Mouse (Mus musculus) ZHBTc4 (cell line): Measurements from ENCODE around the gene Inip.

Experiments
- DNase-seq: peaks from one replicate; pipeline ENCODE4 v3.0.0-alpha.2; 2011; ENCODE audit warnings: low read depth, low spot score

Gene Inip

GRCm38 (mm10) chr4:59801489-59801888, at the start of gene Inip:
Gene Inip, minus strand, starts transcription at chr4:59801589.
- no peak for DNase-seq

GRCm38 (mm10) chr4:59850181-59850580, 48.8 kb upstream of the Inip start:
- peak; percentile 87 for DNase-seq

GRCm38 (mm10) chr4:59847447-59847846, 46.1 kb upstream of the Inip start:
- DNase-seq: no peak

DNA sequence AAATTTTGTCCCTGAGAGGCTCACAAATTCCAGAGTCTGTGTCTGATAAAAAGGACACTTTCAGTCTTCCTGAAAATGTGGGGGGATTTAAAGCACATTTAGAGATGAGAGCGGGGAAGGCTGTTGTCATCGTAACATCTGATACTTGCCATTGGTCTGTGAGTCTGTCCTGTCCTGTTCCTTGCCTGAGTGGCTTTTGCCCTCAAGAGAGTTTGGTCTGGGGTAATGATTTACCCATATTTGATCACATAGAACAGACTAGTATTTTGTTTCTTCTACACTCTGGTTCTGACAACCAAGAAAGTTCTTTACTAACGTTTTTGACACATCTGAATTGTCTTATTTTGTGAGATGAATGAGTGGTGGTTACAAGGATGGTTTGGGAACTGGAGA, 43.9 kb upstream of the Inip start:
- DNase-seq: no peak

DNA sequence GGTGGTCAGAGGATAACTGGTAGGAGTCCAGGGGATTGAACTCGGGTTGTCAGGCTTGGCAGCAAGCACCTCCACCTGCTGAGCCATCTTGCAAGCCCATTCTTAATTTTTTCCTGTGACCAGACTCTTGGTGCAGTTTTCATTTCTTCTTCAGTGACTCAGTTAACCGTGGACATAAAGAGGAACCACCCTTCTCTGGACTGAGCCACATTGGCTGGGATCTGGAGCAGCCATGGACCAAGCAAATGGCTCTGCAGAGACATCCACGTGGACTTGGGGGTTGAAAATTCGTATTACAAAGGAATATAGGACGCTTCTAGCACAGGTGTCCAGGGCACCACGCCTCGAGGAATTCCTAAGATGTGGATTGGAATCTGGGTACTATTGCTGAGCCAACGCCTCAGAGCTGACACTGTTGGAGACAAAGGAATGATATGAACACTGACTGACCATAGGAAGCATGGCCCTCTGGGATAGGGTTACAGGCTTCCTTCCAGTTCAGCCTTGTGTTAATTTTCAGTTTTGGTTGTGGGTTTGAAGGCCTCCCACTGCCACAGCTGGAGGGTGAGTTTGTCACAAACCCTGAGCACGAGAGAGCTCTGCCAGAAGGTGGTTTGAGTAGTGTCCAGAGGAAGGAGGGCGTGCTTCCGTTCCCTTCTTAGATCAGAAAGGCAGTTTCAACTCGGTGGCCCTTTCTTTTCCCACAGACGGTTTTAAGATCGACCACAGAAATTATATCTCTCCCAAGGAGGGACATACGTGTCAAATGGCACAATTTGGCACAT, 43.3 kb upstream of the Inip start:
- peak; percentile 29 for DNase-seq

DNA sequence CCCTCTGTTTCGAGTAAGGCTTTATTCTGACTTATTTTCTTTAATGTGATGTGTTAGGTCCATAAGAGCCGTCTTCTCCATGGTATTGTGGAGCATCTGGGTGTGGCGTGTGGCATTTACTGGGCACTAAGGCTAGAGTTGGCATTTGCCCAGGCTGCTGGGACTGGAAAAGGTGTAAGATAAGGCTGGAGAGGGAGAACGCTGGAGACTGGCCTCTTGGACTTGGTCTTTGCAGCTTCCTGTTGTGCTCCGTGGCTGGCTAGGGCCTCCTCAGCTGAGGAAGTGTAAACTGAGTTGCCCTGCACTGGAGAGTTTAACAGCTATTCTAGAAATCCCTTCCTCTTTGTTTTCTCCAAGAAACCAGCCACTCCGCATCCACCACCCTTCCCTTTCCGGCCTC, 36.3 kb upstream of the Inip start:
- no peak for DNase-seq

DNA sequence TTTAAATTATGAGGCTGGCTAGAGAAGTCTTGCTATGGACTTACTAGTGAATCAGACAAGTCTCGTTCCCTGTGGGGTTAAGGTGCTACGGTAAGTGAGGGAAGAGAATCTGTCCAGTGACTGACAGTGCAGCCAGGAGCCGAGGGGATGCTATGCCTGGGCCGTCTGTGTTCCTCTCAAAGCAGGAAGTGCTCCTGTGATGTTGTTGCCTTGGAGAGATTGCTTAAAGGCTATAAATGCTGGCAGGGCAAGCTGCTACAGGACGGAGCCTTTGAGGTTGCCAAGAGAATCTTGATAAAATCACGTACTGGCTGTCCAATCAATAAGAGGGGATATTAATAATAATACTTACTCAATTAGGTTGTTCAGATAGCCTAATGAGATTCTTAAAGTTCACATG, 31.4 kb upstream of the Inip start:
- no peak for DNase-seq

GRCm38 (mm10) chr4:59831038-59831437, 29.6 kb upstream of the Inip start:
- DNase-seq: no peak

DNA sequence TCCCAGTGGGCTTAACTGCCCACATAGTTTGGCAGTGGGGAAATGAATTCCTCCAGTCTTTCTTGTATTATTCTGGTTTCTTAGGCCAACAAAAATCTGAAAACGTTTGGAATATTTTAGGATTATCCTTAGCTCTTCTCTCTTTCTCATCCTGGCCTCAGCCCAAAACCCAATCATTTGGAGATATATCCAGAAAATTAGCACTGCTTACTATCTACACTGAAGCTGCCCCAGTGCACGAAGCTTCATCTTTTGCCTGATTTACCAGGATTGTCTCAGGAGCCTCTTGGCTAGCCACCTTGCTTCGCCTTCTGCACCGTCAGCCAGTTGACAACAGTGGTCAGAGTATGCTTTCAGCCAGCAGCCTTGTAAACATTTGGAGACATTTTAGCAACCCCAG, 27.7 kb upstream of the Inip start:
- DNase-seq: no peak

GRCm38 (mm10) chr4:59826381-59826780, 25.0 kb upstream of the Inip start:
- no peak for DNase-seq

DNA sequence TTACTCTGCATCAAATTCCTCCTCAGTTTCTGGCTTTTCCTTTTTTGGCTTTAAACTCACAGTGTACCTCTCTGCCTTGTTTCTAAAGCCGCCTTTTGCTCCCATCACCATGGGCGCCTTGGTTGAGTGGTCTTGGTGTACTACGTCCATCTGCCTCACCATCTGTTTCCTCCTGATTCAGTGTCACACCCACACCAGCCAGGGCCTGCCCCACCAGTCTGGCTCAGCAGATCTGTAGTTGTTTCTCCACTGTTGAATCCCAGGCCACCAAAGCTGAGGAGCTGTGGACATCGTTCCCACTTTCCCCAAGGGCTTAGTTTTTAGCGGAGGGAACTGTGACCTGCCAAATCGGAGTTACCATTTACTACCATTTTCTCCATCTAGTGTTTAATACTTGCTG, 24.2 kb upstream of the Inip start:
- no peak for DNase-seq

DNA sequence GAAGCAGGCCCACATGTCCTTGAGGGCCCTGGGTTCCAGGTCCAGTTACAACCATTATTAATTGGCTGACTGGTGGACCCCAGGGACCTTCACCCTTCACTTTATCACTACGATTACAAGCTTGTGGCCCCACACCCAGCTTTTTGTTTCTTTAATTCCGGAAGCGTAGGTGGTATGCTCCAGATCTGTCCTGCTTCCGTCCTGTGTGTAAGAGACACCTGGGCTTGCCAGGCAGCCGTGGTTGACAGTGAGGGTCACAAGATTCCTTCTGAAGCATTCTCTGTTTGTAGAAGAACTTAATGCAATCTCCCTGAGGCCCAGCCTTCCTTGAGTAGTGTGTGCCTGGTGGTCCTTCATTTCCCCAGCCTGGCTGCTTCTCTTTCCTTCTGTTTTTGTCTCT, 23.5 kb upstream of the Inip start:
- no peak for DNase-seq

- DNase-seq: peak; percentile 21
Measured at GRCm38 (mm10) chr4:59823470-59823869, 22.1 kb upstream of the Inip start.

DNA sequence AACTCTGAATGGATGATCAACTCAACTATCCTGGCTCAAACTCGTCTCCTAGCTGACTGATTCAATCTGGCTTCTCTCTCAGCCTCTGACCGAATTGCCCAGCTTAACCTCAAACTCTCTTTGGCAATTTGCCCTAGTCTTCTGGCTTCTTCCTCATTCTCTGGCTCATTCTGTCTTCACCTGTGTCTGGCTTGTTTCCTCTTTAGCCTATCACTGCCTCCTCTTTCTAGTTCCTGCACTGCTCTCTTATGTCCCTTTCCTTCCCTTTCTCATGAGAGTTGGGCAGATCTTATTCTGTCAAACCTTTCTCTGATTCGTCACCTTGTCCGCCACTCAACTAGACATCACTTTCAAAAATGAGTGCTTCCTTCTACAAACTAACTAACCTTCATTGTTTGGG, 20.7 kb upstream of the Inip start:
- no peak for DNase-seq

DNA sequence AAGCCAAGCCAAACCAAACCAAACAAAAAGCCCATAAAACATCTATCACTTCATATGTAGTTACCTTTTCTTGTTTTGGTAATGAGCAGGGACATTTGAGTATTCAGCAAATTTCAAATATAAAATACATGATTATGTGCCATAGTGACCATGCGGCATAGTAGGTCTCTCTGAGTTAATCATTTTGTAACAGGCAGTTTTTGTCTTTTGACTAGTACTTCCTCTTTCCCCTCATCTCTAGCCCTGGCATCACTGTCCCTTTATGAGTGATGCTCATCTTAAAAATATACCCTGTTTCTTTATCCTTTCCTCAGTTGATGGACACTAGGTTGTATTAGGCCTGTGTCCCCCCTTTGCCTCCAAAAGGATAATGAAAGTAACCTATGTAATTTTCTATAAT, 20.1 kb upstream of the Inip start:
- no peak for DNase-seq

GRCm38 (mm10) chr4:59819477-59820022, 18.2 kb upstream of the Inip start:
- DNase-seq: no peak

DNA sequence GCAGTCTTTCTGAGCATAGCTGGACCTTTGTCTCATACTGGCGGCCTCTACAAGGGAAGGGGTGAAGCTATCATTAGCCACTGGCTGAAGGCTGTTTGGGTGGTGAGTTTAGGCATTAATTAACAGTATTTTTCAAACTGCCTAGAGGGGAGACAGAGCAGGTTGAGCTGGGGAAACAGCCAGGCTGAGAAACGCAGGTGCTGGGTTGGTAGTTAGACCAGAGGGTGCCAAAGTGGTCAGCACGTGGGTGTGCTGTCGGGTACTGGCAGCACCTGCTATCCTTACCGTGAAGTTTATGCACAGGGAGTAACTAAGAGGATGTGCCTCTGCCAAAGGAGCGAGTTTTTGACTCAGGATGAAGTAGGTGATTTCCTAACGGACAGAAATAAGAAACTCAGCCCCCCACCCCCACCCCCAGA, 17.7 kb upstream of the Inip start:
- DNase-seq: no peak

DNA sequence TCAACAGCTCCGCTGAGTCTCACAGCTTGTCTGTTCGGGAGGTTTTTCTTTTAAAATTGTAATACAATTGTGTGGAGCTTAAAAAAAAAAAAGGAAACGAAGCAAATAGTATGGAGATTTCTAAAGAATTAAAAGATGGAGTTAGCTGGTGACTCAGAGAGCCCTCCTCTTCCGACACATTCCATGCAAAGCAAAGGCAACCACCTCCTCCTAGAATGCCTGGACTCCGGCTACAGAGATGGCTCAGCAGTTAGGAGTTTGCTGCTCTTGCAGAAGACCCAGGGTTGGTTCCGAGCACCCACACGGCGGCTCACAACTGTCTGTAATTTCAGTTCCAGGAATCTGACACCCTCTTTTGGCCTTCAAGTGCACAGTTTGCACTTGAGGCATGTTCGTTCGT, 17.1 kb upstream of the Inip start:
- DNase-seq: no peak

DNA sequence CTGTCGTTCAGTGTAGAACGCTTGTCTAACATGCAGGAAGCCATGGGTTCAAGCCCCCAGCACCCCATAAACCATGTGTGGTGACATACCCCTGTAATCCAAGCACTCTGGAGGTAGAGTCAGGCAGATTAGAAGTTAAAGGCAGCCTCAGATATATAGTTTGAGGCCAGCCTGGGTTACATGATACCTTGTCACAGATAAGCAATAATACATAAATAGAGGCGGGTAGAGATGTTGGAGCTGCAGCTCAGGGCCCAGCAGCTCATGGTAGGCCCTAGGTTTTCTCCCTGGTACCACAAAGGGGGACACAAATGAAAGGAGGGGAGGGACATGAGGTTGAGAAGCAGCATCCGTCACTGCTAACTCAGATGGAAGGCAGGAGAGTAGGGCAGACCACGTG, 16.4 kb upstream of the Inip start:
- no peak for DNase-seq

DNA sequence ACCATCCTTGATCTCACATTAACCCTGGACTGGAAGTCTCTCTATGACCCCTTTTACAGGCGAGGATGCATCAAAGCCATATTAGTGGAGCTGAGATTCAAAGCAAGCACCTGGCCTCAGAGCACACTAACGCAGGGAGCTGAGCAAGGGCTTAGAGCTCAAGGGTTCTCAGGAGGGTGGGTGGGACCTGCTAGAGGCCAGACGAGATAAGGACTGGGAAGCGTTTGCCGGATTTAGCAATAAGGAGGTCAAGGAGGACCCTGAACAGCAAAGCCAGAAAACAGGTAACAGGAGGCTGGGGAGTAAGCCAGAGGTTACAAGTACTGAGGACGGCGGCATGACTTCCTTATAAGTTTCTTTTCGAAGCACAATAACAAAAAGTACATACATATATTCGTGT, 15.1 kb upstream of the Inip start:
- DNase-seq: no peak

GRCm38 (mm10) chr4:59816016-59816415, 14.6 kb upstream of the Inip start:
- no peak for DNase-seq

- DNase-seq: no peak
Measured at GRCm38 (mm10) chr4:59815121-59815810, 13.9 kb upstream of the Inip start.

- no peak for DNase-seq
Measured at GRCm38 (mm10) chr4:59814094-59814493, 12.7 kb upstream of the Inip start.
